Mouse (Mus musculus): ENCODE measurements at regions not wholly inside any gene's neighbourhood (a gene's known extent, or its start where the extent isn't known, plus 50 kb on each side); places are given as distances from the start of the nearest gene placed in this dataset.

GRCm38 (mm10) chr12:107757184-107757583, 246.2 kb downstream of the Bcl11b start:
- no peak for ATAC-seq (ENCODE audit: insufficient number of reproducible peaks, low FRiP score, low TSS enrichment)

GRCm38 (mm10) chr12:107757996-107758791, 245.2 kb downstream of the Bcl11b start:
- no peak for ATAC-seq (ENCODE audit: insufficient number of reproducible peaks, low FRiP score, low TSS enrichment)

- ATAC-seq (ENCODE audit: insufficient number of reproducible peaks, low FRiP score, low TSS enrichment) = no peak
Observed at GRCm38 (mm10) chr12:107759291-107759690, 244.1 kb downstream of the Bcl11b start.

GRCm38 (mm10) chr12:107759911-107760310, 243.5 kb downstream of the Bcl11b start:
- no peak for ATAC-seq (ENCODE audit: insufficient number of reproducible peaks, low FRiP score, low TSS enrichment)

GRCm38 (mm10) chr12:107762140-107762539, 241.3 kb downstream of the Bcl11b start:
- no peak for ATAC-seq (ENCODE audit: insufficient number of reproducible peaks, low FRiP score, low TSS enrichment)

GRCm38 (mm10) chr12:107769801-107770515, 233.4 kb downstream of the Bcl11b start:
- ATAC-seq (ENCODE audit: insufficient number of reproducible peaks, low FRiP score, low TSS enrichment) = no peak

GRCm38 (mm10) chr12:107770516-107770836, 232.9 kb downstream of the Bcl11b start:
- ATAC-seq (ENCODE audit: insufficient number of reproducible peaks, low FRiP score, low TSS enrichment) = no peak

- no peak for ATAC-seq (ENCODE audit: insufficient number of reproducible peaks, low FRiP score, low TSS enrichment)
Observed at GRCm38 (mm10) chr12:107771325-107771724, 232.1 kb downstream of the Bcl11b start.

GRCm38 (mm10) chr12:107771809-107772208, 231.6 kb downstream of the Bcl11b start:
- no peak for ATAC-seq (ENCODE audit: insufficient number of reproducible peaks, low FRiP score, low TSS enrichment)

- no peak for ATAC-seq (ENCODE audit: insufficient number of reproducible peaks, low FRiP score, low TSS enrichment)
Observed at GRCm38 (mm10) chr12:107778046-107778445, 225.4 kb downstream of the Bcl11b start.

- ATAC-seq (ENCODE audit: insufficient number of reproducible peaks, low FRiP score, low TSS enrichment) = no peak
Observed at GRCm38 (mm10) chr12:107779306-107780057, 223.9 kb downstream of the Bcl11b start.

- ATAC-seq (ENCODE audit: insufficient number of reproducible peaks, low FRiP score, low TSS enrichment) = no peak
Observed at GRCm38 (mm10) chr12:107782147-107782546, 221.3 kb downstream of the Bcl11b start.

- no peak for ATAC-seq (ENCODE audit: insufficient number of reproducible peaks, low FRiP score, low TSS enrichment)
Observed at GRCm38 (mm10) chr12:107783831-107784230, 219.6 kb downstream of the Bcl11b start.

GRCm38 (mm10) chr12:107789818-107790217, 213.6 kb downstream of the Bcl11b start:
- ATAC-seq (ENCODE audit: insufficient number of reproducible peaks, low FRiP score, low TSS enrichment) = no peak

- no peak for ATAC-seq (ENCODE audit: insufficient number of reproducible peaks, low FRiP score, low TSS enrichment)
Observed at GRCm38 (mm10) chr12:107800296-107800695, 203.1 kb downstream of the Bcl11b start.

GRCm38 (mm10) chr12:107807634-107808033, 195.8 kb downstream of the Bcl11b start:
- ATAC-seq (ENCODE audit: insufficient number of reproducible peaks, low FRiP score, low TSS enrichment) = peak; percentile 94

- ATAC-seq (ENCODE audit: insufficient number of reproducible peaks, low FRiP score, low TSS enrichment) = no peak
Observed at GRCm38 (mm10) chr12:107808158-107808715, 195.2 kb downstream of the Bcl11b start.

GRCm38 (mm10) chr12:107811231-107811630, 192.2 kb downstream of the Bcl11b start:
- no peak for ATAC-seq (ENCODE audit: insufficient number of reproducible peaks, low FRiP score, low TSS enrichment)

GRCm38 (mm10) chr12:107812549-107813335, 190.7 kb downstream of the Bcl11b start:
- ATAC-seq (ENCODE audit: insufficient number of reproducible peaks, low FRiP score, low TSS enrichment) = no peak

- ATAC-seq (ENCODE audit: insufficient number of reproducible peaks, low FRiP score, low TSS enrichment) = no peak
Observed at GRCm38 (mm10) chr12:107814926-107815325, 188.5 kb downstream of the Bcl11b start.

Data from cerebellum, adult (tissue).